Mouse (Mus musculus): ENCODE measurements around the gene Rabac1. TPM values are rescaled to one million over a fixed set of nuclear protein-coding genes. Genes with fewer than 3 reads are reported as not detected.

The Rabac1 gene
- polyA plus RNA-seq, 1 experiment from 2014 or later, result 28.6 TPM

DNA sequence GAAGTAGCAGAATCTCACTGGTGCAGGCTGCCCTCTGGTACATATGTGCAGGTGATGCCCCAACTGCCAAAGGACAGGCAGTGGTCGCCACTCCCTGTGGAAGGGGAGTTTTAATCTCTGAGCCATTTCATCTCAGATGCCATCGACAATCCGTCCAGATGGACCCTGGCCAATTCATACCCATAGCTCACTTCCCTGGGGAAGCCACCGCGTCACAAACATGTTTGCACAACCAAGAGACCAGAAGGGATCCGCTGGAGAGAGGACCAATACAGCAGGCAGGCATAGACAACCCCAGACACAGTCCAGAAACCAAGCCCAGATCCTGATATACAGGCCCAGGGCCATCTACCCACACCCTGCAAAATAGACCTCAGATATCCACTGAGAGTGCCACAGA lies 42.1 kb downstream of the Rabac1 start:
- Histone ChIP-seq H3K36me3 (ENCODE audit: inconsistent target) (peaks cover 10% of the 10 kb centered on the region), H3K79me2 (ENCODE audit: inconsistent target) (no peaks in the 10 kb centered on the region), H3K27ac (no peak overlapping the region), H3K4me3 (ENCODE audit: inconsistent target) (no peak overlapping the region)
- WGBS (ENCODE audit: missing documents), result 45% methylated on average over 6 of the region's 6 CpGs

Other genes with a start within 250 kb of the Rabac1 start
- not detected in 3 replicates for gene Gm4763, start 245.8 kb downstream of the Rabac1 start, polyA plus RNA-seq (2018)
- 0.22 to 0.49 TPM (median 0.33 TPM) in 3 replicates for gene Cd177, start 212.4 kb downstream of the Rabac1 start, polyA plus RNA-seq (2018)
- 0.85 TPM in 1 of 3 replicates, not detected in the others for gene Ceacam10, start 195.5 kb downstream of the Rabac1 start, polyA plus RNA-seq (2018)
- gene Gm9844, start 110.5 kb downstream of the Rabac1 start, polyA plus RNA-seq (2018), result 6.8 to 9.9 TPM (median 7.1 TPM) in 3 replicates
- not detected in 3 replicates for gene Lypd4, start 102.8 kb downstream of the Rabac1 start, polyA plus RNA-seq (2018)
- gene Dmrtc2, start 102.7 kb downstream of the Rabac1 start, polyA plus RNA-seq (2018), result not detected in 3 replicates
- 136 to 976 TPM (median 876 TPM) in 3 replicates for gene Rps19, start 88.4 kb downstream of the Rabac1 start, polyA plus RNA-seq (2018)
- gene Cd79a, start 75.4 kb downstream of the Rabac1 start, polyA plus RNA-seq (2018), result 0.44 TPM in 1 of 3 replicates, not detected in the others
- gene Arhgef1, start 69.8 kb downstream of the Rabac1 start, polyA plus RNA-seq (2018), result 54.7 to 102 TPM (median 79.9 TPM) in 3 replicates
- gene Gm4881, start 28.3 kb downstream of the Rabac1 start, polyA plus RNA-seq (2018), result not detected in 3 replicates
- 97.0 to 111 TPM (median 106 TPM) in 3 replicates for gene Atp1a3, start 33.2 kb upstream of the Rabac1 start, polyA plus RNA-seq (2018)
- gene Grik5, start 99.6 kb upstream of the Rabac1 start, polyA plus RNA-seq (2018), result 0.22 to 0.47 TPM (median 0.26 TPM) in 3 replicates
- gene Zfp574, start 99.8 kb upstream of the Rabac1 start, polyA plus RNA-seq (2018), result 5.7 to 7.6 TPM (median 6.5 TPM) in 3 replicates
- 10.3 to 30.9 TPM (median 23.9 TPM) in 3 replicates for gene Pou2f2, start 207.0 kb upstream of the Rabac1 start, polyA plus RNA-seq (2018)
- 2.2 to 9.2 TPM (median 3.1 TPM) in 3 replicates for gene Dedd2, start 247.9 kb upstream of the Rabac1 start, polyA plus RNA-seq (2018)
- 4.1 to 4.8 TPM (median 4.5 TPM) in 3 replicates for gene Zfp526, start 248.7 kb upstream of the Rabac1 start, polyA plus RNA-seq (2018)